Mouse (Mus musculus) liver, embryonic 14.5 days (tissue): ENCODE data around the gene Tnfsf12. TPM values are rescaled to one million over a fixed set of nuclear protein-coding genes. Genes with fewer than 3 reads are reported as not detected.
A peak's percentile ranks its signal among the peaks of the same experiment; 100 is the strongest.

Experiments
- ATAC-seq: fragments of 200-750 bp; cut with Nextera tagmentation; 2 replicates; pipeline ENCODE4 v1.8.0; 2017; ENCODE audit warnings: moderate number of reproducible peaks, mild to moderate bottlenecking, moderate library complexity; ENCODE audit not compliant: insufficient read depth
- DNase-seq, 3 experiments: peaks; one replicate each; pipeline ENCODE4 v3.0.0-alpha.2; 2012 to 2013; ENCODE audit warnings: low read depth in 3 of 3, low spot score in 3 of 3
- H3K27ac ChIP-seq: fragments of 300-500 bp; sonication (generic); 2 replicates; pipeline ENCODE4 v1.5.1; 2014; ENCODE audit warnings: moderate library complexity, mild to moderate bottlenecking, control low read depth, inconsistent platforms
- H3K27me3 ChIP-seq: fragments of 300-500 bp; sonication (generic); 2 replicates; pipeline ENCODE4 v1.6.1; 2014; ENCODE audit warnings: mild to moderate bottlenecking, low read length, moderate library complexity; ENCODE audit not compliant: control insufficient read depth, insufficient read depth
- H3K36me3 ChIP-seq: fragments of 300-500 bp; sonication (generic); replicated peaks from 2 replicates; pipeline ENCODE4 v1.6.1; 2014; ENCODE audit warnings: low read depth; ENCODE audit not compliant: control insufficient read depth, insufficient read depth
- H3K4me1 ChIP-seq, 2 experiments: fragments of 200-500 bp in 1 of 2; fragments of 300-500 bp in 1 of 2; sonication (generic) in 1 of 2; replicated peaks; 2 replicates each; pipeline ENCODE4 v1.6.1; 2012 to 2014; ENCODE audit warnings: antibody characterized with exemption in 1 of 2, inconsistent platforms in 1 of 2, low read length in 1 of 2; ENCODE audit not compliant: control insufficient read depth in 2 of 2, insufficient read depth in 2 of 2
- H3K4me2 ChIP-seq: fragments of 300-500 bp; sonication (generic); 2 replicates; pipeline ENCODE4 v1.6.1; 2014; ENCODE audit warnings: low read depth, mild to moderate bottlenecking, control low read depth, moderate library complexity
- H3K4me3 ChIP-seq, 2 experiments: fragments of 200-500 bp in 1 of 2; fragments of 300-500 bp in 1 of 2; sonication (generic) in 1 of 2; 2 replicates each; pipeline ENCODE4 v1.5.1; 2012 to 2014; ENCODE audit warnings: low read depth in 2 of 2, low read length in 2 of 2, mild to moderate bottlenecking in 2 of 2, control low read depth in 1 of 2, inconsistent platforms in 1 of 2, moderate library complexity in 1 of 2; ENCODE audit not compliant: insufficient read depth in 1 of 2
- H3K9ac ChIP-seq: fragments of 300-500 bp; sonication (generic); replicated peaks from 2 replicates; pipeline ENCODE4 v1.6.1; 2014; ENCODE audit warnings: mild to moderate bottlenecking, control low read depth, moderate library complexity
- H3K9me3 ChIP-seq: fragments of 300-500 bp; sonication (generic); 2 replicates; pipeline ENCODE4 v1.6.1; 2016; ENCODE audit warnings: low read length, mixed read lengths; ENCODE audit not compliant: control insufficient read depth
- CTCF ChIP-seq: IDR thresholded peaks from 2 replicates; pipeline ENCODE4 v1.5.1; 2016; ENCODE audit warnings: antibody characterized with exemption, low read depth, control low read depth
- EP300 ChIP-seq: IDR thresholded peaks from 2 replicates; pipeline ENCODE4 v1.6.1; 2016; ENCODE audit warnings: antibody characterized with exemption, low read depth
- WGBS: fragments of 180-500 bp; shearing (Covaris S2); extraction: QIAGEN DNeasy Blood & Tissue Kit; methylation state at CpG from one replicate; pipeline ENCODE4 v1.1.7; 2014; ENCODE audit not compliant: insufficient replicate concordance; 5-methylcytosine and 5-hydroxymethylcytosine counted together
- polyA plus RNA-seq, 2 experiments: library from polyadenylated mRNA; depleted of rRNA in 1 of 2; stranded (reverse) in 1 of 2; unstranded in 1 of 2; fragments of >200 nt; fragmentation: Nextera tagmentation in 1 of 2; extraction: Ambion mirVana in 1 of 2; gene quantifications; 2 replicates each; pipeline versions ENCODE4 v1.2.1 to v1.2.3; 2012 to 2014

Tnfsf12 gene
- polyA plus RNA-seq, 2 experiments = 3.1 to 4.3 TPM

DNA sequence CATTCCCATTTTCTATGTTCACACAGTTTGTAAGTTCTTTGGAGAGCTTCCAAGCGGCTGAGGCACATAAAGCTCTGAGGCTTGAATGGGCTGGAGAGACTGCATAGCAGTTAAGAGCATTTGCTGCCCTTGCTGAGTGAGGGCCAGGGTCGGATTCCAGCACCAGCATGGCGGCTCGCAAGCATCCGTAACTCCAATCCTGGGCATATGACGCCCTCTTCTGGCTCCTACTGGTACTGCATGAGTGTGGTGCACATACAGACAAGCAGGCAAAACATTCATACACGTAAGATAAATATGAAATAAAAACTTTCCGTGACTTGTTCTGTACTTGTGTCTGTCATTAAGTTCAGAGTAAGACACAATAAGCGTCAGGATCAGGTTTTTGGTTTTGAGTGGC is 19.8 kb upstream of the Tnfsf12 start:
- H3K9ac ChIP-seq = no peak overlapping the region
- no peak overlapping the region for H3K27ac ChIP-seq
- DNase-seq = no peak
- no peak for TF ChIP-seq EP300
- peak; percentile 86 for TF ChIP-seq CTCF
- ATAC-seq = no peak
- no peaks in the 10 kb centered on the region for H3K27me3 ChIP-seq
- no peaks in the 10 kb centered on the region for H3K36me3 ChIP-seq
- H3K9me3 ChIP-seq = no peaks in the 10 kb centered on the region
- H3K4me3 ChIP-seq = no peak overlapping the region
- H3K4me1 ChIP-seq = peaks cover 24 to 27% of the 10 kb centered on the region in 2 experiments
- WGBS = 48% methylated on average over 9 of the region's 9 CpGs
- no peak overlapping the region for H3K4me2 ChIP-seq

DNA sequence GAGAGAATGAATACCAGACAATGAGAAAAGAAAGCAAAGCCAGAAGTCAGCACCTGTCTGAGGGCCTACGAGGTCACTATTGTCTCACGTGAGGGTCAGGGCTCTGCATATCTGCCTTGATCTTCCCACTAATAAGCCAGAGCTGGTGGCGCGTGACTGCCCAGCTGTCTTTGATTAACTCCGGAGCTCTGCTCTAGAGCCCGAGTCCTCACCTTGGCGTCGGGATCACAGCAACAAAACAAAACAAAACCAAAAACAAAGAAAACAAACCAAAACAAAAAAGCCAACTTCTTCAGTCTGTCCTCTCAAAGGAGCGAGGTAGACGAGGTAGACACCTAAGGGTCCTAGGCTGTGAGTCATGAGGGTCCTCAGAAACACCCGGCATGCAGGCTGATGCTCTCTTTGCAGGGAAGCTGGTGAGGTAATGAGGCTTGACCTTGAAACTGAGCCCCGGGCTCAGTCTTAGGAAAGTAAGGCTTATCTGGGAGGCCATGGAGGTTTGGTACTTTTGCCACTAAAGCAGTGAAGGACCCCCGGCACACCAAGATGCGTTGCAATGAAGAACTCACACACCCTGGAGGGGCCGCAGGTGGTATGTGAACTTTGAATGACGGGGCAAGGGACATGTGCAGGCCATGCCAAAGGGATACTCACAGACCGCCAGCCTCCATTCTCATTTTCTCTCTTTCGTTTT is 19.1 kb upstream of the Tnfsf12 start:
- peaks cover 31 to 34% of the 10 kb centered on the region in 2 experiments for H3K4me1 ChIP-seq
- H3K9ac ChIP-seq = no peak overlapping the region
- H3K36me3 ChIP-seq = no peaks in the 10 kb centered on the region
- TF ChIP-seq CTCF = no peak
- no peak for TF ChIP-seq EP300
- DNase-seq = no peak
- no peak overlapping the region for H3K4me2 ChIP-seq
- 75% methylated on average over 18 of the region's 18 CpGs for WGBS
- H3K9me3 ChIP-seq = no peaks in the 10 kb centered on the region
- H3K4me3 ChIP-seq = no peak overlapping the region
- no peak for ATAC-seq
- no peaks in the 10 kb centered on the region for H3K27me3 ChIP-seq
- no peak overlapping the region for H3K27ac ChIP-seq

DNA sequence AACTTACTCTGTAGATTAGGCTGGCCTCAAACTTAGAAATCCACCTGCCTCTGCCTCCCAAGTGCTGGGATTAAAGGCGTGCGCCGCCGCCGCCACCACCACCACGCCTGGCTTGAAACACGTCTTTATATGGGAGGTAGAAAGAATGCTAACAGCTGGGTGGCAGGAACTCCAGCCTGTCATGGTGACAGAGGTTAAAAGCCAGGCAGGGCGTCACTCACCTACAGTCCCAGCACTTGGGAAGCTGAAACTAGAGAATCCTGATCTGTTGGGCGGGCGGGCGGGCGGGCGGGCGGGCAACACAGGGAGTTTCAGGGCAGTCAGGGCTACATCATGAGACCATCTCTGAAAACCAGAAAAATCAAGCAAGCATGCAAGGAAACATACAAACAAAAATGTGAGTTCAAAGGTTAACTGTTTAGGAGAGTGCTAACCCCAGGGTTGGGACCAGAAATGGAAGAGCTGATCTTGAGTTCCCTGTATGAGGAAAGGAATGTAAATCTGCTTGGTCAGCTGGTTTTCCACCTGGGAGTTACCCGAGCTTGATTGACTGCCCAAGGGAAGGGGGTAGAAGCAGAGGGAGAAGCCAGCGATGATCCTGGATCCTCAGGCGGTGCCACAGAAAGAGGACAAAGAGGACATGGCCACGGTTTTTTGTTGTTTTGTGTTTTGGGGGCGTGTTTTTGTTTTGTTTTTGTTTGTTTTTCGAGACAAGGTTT is 17.5 kb upstream of the Tnfsf12 start:
- DNase-seq (no peak), ATAC-seq (no peak)
- TF ChIP-seq EP300 (no peak), CTCF (no peak)
- Histone ChIP-seq H3K27ac (no peak overlapping the region), H3K9ac (no peak overlapping the region), H3K36me3 (no peaks in the 10 kb centered on the region), H3K27me3 (no peaks in the 10 kb centered on the region), H3K9me3 (no peaks in the 10 kb centered on the region), H3K4me3 (no peak overlapping the region), H3K4me2 (no peak overlapping the region), H3K4me1 (peaks cover 22 to 24% of the 10 kb centered on the region in 2 experiments)
- 80% methylated on average over 20 of the region's 20 CpGs for WGBS

DNA sequence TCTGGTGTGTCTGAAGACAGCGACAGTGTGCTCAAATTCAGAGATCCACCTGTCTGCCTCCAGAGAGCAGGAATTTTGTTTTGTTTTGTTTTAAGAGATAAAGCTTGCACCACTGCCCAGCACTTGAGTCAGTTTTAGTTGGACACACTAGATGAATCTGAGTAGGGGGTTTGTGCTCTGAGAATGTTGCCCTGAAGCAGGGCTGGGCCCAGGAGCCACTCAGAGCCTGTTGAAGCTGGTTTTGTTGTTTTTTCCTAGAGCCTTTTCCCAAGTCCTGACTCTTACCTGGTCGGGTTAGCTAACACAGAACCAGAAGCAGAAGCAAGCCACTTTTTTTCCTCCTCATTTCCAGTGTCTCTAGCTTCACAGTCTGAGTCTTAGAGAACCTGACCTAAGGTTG is 15.4 kb upstream of the Tnfsf12 start:
- no peaks in the 10 kb centered on the region for H3K27me3 ChIP-seq
- 67% methylated on average over 2 of the region's 2 CpGs for WGBS
- DNase-seq (no peak), ATAC-seq (no peak)
- H3K4me1 ChIP-seq = peaks cover 12 to 15% of the 10 kb centered on the region in 2 experiments
- H3K4me3 ChIP-seq = no peak overlapping the region
- TF ChIP-seq CTCF (no peak), EP300 (no peak)
- no peak overlapping the region for H3K27ac ChIP-seq
- 0 out of 2 replicates have a peak overlapping the region, but pooled peaks have one; percentile 3 for H3K9ac ChIP-seq
- H3K9me3 ChIP-seq = no peaks in the 10 kb centered on the region
- no peaks in the 10 kb centered on the region for H3K36me3 ChIP-seq
- no peak overlapping the region for H3K4me2 ChIP-seq

DNA sequence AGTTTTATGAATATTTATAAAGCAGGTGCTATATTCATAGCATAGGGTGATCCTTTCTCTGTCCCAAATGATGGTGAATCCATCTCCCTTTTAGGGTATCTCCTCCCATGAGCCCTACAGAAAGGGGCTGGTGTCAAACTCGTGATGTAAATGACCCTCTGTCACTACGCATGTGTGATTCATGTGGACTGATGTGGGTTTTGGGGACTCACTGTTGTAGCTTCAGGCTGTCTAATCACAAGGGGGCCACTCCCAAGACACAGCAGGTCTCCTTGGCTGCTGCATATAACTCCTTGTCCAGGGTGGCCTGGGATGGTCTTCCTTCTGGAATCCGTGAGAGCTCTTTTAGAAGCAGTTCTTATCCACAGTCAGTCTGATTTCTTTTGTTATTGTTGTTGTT is 14.8 kb upstream of the Tnfsf12 start:
- TF ChIP-seq EP300 (no peak), CTCF (no peak)
- Histone ChIP-seq H3K4me2 (no peak overlapping the region), H3K27ac (peak overlapping the region; percentile 54), H3K4me3 (no peak overlapping the region), H3K27me3 (no peaks in the 10 kb centered on the region), H3K4me1 (peaks cover 12 to 16% of the 10 kb centered on the region in 2 experiments), H3K9me3 (no peaks in the 10 kb centered on the region), H3K36me3 (no peaks in the 10 kb centered on the region), H3K9ac (peak overlapping the region; percentile 24; the same call in 1 of the 2 replicates)
- 58% methylated on average over 3 of the region's 3 CpGs for WGBS
- DNase-seq (no peak), ATAC-seq (0 out of 2 replicates have a peak, but pooled peaks have one; percentile 29)
